Mouse (Mus musculus) cortical plate, adult 2 months (tissue): ENCODE results near the gene Spdye4c. TPM values are rescaled to one million over a fixed set of nuclear protein-coding genes. Genes with fewer than 3 reads are reported as not detected.
A peak's percentile ranks its signal among the peaks of the same experiment; 100 is the strongest.

Experiments used
- H3K27ac ChIP-seq: fragments of 200-500 bp; 2 replicates; pipeline ENCODE4 v1.5.1; 2012; ENCODE audit warnings: low read length, control low read depth, inconsistent platforms; ENCODE audit not compliant: insufficient read depth
- H3K4me1 ChIP-seq: fragments of 200-500 bp; 2 replicates; pipeline ENCODE4 v1.6.1; 2011; ENCODE audit warnings: low read length; ENCODE audit not compliant: control insufficient read depth, insufficient read depth
- H3K4me3 ChIP-seq: fragments of 200-500 bp; 2 replicates; pipeline ENCODE4 v1.5.1; 2011; ENCODE audit warnings: mild to moderate bottlenecking, low read length, control low read depth; ENCODE audit not compliant: insufficient read depth
- CTCF ChIP-seq: fragments of 200-500 bp; IDR thresholded peaks from 2 replicates; pipeline ENCODE4 v1.5.1; 2011; ENCODE audit warnings: mild to moderate bottlenecking, control low read depth, low read length; ENCODE audit not compliant: insufficient read depth; ENCODE audit errors: extremely low read depth
- POLR2A ChIP-seq: fragments of 200-500 bp; IDR thresholded peaks from 2 replicates; pipeline ENCODE4 v1.6.1; 2011; ENCODE audit warnings: mild to moderate bottlenecking, low read length, control low read depth; ENCODE audit not compliant: insufficient read depth; ENCODE audit errors: extremely low read depth
- polyA plus RNA-seq: library from polyadenylated mRNA; depleted of rRNA; stranded (reverse); fragments of >200 nt; gene quantifications from 2 replicates; pipeline ENCODE4 v1.2.3, GENCODE M21; 2012; rRNA removed

The Spdye4c gene
- not detected in 2 replicates for polyA plus RNA-seq

DNA sequence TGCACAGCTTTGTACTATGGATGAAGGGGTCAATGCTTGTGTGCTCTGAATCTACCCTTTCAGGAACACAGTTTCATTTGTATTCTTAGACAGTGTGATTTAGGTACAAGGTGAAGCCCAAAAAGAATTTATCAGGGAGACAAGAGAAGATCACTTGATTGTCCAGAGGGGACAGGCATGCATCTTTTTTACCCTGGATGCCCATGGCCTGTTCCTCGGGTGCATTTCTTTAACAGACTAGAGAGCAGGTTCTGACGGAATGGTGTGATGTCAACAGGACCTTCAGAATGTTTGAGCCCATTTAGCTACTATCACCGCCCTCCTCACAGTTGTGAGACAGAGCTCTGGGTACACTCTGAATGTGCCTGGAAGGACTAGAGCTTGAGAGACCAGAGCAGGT lies at the start of gene Spdye4c:
Gene Spdye4c, plus strand, starts transcription at position 301 of the 400 bp plus-strand sequence.
- Histone ChIP-seq H3K4me3 (no peak within 1 kb of the TSS), H3K4me1 (no peaks in the 10 kb centered on the region), H3K27ac (no peak within 1 kb of the TSS)
- no peak for TF ChIP-seq POLR2A
- no peak for TF ChIP-seq CTCF

DNA sequence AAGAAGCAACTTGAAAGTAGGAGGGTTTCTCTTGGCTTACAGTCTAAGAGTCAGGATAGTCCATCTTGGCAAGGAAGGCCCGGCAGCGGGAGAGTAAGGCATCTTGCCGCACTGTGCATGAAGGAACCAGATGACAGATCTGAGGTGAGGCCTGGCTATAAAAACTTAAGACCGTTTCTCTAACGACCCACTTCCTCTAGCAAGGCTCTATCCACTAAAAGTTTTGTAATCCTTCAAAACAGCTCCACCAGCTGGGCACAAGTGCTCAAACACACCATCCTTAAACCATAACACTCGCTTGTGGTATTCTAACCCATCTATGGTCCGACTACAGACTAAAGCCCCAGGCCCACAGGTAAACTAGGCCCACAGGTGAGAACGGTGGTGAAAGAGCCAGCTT lies 47.5 kb upstream of the Spdye4c start:
- TF ChIP-seq POLR2A (no peak), CTCF (no peak)
- no peak overlapping the region for H3K4me3 ChIP-seq
- no peaks in the 10 kb centered on the region for H3K4me1 ChIP-seq
- H3K27ac ChIP-seq, result no peak overlapping the region

DNA sequence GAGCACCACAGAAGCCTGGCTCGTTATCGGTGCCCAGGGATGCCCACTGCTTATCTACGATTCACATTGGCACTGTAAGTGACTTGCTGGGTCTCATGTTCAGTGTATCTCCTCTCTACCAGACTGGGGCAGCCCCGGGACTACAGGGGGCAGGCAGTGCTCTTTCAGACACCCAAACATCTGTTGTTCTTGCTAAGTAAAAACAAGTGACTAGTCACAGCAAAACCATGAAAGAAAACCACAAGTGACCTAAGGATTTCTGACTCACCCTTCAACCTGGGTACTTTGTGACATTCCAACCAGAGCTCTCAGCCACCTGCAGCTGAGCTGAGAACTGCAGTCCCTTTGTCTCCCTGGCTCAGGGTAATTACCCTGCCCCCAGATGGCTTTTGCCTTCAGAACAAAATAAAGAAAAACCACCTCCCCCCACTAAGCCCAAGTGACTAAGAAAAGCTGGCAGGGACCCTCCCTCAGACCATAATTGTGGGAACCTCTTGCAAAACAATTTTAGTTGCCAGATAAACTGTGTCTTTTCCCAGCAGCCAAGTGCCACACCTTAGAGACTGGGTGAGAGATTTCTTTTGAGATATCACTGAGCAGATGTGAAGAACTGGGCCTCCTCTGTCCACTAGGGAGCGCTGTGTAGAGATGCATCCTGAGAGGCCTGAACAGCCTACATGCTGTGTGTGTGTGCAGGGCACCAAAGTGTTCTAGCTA lies 46.4 kb upstream of the Spdye4c start:
- TF ChIP-seq POLR2A (no peak), CTCF (peak; percentile 31; the same call in 1 of the 2 replicates)
- no peak overlapping the region for H3K27ac ChIP-seq

DNA sequence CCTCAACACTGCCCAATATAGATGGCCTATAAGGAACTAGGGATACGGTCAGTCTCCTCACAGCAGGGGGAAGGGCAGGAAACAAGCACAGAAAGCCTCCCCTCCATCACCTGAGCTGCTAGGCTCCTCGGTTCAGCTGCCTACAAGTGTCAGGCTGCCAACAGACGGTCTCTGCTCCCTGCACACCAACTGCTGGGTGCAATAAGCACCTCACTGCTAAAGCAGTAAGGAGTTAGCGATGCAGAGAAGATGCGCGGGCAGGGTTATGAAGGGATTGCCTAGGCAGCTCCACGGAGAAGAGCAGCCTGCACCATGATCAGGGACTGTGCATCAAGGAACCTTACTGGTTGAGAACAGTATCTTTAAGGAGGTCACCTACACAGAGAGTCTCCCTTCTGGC lies 45.6 kb upstream of the Spdye4c start:
- Histone ChIP-seq H3K4me1 (no peaks in the 10 kb centered on the region), H3K27ac (no peak overlapping the region), H3K4me3 (no peak overlapping the region)
- TF ChIP-seq POLR2A (no peak), CTCF (no peak)

More for the DNA sequence above, 46.4 kb upstream of the Spdye4c start:
- H3K4me1 ChIP-seq, result no peaks in the 10 kb centered on the region
- no peak overlapping the region for H3K4me3 ChIP-seq

DNA sequence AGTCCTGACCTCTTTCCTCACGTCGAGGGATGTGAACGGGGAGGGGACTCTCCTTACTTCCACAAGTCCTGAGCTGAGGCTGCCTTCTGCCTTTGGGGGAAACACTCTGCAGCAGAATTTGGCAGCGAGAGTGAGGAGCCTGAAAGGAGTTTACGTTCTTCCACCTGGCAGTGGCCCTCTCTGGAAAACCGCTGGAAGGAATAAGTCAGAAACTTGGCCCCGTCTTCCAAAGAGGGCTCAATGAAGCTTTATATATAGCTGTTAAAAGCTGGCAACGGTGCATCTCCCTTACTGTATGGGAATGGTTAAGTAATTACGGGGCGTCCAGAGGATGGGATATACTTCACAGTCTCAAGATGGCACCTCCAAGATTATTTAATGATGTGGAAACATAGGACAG lies 43.9 kb upstream of the Spdye4c start:
- Histone ChIP-seq H3K4me1 (no peaks in the 10 kb centered on the region), H3K27ac (no peak overlapping the region), H3K4me3 (no peak overlapping the region)
- TF ChIP-seq CTCF, result no peak
- no peak for TF ChIP-seq POLR2A

DNA sequence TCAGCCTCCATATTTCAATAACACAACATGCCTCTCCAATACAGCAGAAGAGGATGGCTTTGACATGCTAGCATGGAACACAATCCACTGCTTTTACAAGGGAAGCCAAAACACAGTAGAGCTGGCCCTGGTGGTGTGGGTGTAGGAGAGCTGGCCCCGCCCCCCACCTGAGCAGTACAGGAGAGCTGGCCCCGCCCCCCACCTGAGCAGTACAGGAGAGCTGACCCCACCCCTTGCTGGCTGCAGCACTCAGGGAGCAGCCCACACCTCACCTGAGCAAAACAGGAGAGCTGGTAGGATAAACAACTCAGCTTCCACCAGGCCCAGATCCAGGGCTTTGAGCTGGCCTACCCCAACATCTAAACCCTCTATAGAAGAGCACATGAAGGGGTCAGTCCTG lies 42.7 kb upstream of the Spdye4c start:
- no peak for TF ChIP-seq CTCF
- no peak for TF ChIP-seq POLR2A
- Histone ChIP-seq H3K4me3 (no peak overlapping the region), H3K27ac (no peak overlapping the region), H3K4me1 (no peaks in the 10 kb centered on the region)

DNA sequence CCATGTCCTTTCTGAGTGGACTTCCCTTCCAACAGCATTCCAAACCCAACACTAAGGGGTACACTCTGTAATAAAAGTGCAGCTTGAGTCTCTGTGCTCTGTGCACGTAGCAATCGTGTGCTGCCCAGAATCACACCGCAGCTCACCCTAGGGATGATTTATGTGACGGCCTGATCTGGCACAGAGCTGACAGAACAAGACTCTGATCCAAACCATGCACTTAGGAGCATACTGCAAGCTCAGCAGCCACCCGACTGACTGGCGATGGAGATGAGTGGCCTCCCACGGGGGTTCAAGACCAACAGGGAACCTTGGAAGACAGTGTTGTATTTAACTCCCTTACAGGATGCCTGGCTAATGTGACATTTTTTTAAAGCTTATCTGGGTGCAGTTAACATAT lies 41.4 kb upstream of the Spdye4c start:
- H3K4me1 ChIP-seq, result no peaks in the 10 kb centered on the region
- no peak overlapping the region for H3K4me3 ChIP-seq
- TF ChIP-seq POLR2A, result no peak
- no peak for TF ChIP-seq CTCF
- no peak overlapping the region for H3K27ac ChIP-seq

DNA sequence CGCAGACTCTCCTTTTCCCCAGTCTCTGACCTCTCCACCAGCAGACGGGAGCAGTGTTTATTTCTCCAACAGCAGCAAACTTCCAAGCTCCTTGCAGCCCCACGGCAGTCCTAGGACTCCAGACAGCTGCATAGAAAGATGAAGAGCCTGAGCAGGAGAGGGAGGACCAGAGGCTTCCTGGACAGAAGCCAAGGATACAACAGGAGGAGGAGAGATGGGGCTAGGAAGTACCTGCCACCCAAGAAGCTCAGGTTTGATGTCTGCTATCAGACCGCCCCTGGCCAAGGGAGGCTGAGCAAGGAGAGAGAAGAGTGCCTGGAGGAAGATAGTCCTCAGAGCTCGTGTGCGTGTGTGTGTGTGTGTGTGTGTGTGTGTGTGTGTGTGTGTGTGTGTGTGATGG lies 41.0 kb upstream of the Spdye4c start:
- no peak overlapping the region for H3K27ac ChIP-seq
- TF ChIP-seq CTCF, result no peak
- TF ChIP-seq POLR2A, result no peak
- H3K4me1 ChIP-seq, result no peaks in the 10 kb centered on the region
- no peak overlapping the region for H3K4me3 ChIP-seq

DNA sequence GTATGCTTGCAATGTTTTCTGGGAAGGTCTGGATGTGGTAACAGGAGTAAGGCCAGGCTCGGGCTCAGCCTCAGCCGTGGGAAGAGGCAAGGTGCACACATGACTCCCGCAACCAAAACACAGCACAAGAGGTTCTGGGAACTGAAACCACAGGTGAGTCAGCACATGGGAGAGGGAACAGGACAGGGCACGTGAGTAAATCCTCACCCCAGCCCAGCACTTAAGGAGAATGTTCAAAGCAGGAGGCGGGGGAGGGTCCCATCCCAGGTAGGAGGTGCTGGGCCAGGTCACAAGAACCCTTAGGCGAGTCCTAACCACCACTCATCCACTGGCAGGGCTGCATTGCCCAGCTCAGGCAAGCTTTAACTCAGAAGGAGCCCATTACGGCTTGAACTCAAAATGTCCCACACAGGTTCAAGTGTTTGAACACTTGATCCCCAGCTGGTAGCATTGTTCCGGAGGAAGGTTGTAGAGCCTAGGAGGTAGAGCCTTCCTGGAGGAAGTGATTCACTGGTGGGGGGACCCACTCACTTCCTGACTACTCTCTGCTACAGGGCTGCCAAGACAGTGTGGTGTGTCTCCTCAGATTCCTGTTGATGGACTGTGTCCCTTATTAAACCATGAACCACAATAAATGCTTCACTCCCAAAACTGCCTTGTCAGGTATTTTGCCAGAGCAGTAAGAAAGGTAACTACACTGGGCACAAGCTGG lies 38.8 kb upstream of the Spdye4c start:
- TF ChIP-seq POLR2A (no peak), CTCF (no peak)
- Histone ChIP-seq H3K27ac (no peak overlapping the region), H3K4me1 (no peaks in the 10 kb centered on the region), H3K4me3 (no peak overlapping the region)

DNA sequence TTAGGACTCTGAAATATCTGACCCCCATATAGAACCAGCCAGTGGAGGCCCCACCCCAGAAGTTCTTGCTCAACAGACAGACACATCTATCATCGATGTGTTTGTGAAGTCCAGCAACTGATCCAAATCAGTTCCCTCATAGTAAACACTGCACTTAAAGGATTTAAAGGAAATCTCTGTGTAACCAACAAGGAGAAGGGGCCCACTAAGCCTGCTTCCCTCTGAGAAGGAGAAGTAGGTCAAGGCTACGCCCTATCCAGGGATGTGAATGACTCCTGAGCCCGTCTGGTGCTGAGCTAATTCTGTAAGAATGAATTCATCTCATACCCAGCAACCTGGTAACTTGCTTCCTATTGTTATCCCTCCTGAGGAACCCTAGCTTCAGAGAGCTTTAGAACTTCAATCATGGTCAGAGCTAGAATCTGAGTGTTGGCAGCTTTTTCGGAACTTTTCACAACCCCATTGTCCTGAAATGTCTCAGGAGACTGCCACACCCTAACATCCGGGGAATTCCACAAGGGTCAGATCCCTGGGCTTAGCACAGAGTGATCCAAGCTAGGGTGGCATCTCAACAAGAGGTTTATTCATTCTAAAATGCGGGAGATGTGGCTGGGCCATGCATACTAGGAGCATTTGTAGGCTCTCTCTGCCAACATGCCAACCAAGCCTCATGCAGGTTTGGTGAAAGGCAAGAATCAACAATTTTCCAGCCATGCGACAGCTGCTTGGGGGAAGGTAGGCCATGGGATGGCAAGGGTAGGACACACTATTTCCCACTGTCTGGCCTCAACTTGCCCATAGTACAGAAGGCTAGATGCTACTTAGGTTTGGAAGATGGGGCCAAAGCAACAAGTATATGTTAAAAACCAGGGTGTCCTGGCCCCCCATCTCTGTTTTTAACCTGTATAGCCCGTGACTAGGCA lies 38.0 kb upstream of the Spdye4c start:
- no peak overlapping the region for H3K27ac ChIP-seq
- no peaks in the 10 kb centered on the region for H3K4me1 ChIP-seq
- no peak overlapping the region for H3K4me3 ChIP-seq
- TF ChIP-seq POLR2A (no peak), CTCF (no peak)
